Mouse (Mus musculus) lung, postnatal 14 days (tissue): ENCODE measurements around the gene Cep78.

Experiments
- DNase-seq: peaks from one replicate; pipeline ENCODE4 v3.0.0; 2021

The Cep78 gene

DNA sequence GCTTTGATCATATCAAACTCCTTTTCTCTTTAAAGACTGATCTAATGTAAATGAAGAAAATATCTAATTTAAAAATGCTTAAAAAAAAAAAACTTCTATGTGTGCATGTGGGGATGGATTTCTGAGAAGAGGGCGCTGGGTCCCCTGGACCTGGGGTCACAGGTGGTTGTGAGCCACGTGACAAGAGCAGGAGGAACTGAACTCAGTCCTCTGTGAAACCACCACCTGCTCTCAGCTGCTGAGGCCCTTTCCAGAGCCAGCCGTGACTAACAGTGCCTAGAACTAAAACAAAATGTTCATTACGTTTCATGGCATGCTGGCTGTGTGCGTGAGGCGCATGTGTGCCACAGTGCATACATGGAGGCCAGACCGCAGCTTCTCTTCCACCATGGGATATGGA, 20.3 kb downstream of the Cep78 start:
- DNase-seq = no peak

DNA sequence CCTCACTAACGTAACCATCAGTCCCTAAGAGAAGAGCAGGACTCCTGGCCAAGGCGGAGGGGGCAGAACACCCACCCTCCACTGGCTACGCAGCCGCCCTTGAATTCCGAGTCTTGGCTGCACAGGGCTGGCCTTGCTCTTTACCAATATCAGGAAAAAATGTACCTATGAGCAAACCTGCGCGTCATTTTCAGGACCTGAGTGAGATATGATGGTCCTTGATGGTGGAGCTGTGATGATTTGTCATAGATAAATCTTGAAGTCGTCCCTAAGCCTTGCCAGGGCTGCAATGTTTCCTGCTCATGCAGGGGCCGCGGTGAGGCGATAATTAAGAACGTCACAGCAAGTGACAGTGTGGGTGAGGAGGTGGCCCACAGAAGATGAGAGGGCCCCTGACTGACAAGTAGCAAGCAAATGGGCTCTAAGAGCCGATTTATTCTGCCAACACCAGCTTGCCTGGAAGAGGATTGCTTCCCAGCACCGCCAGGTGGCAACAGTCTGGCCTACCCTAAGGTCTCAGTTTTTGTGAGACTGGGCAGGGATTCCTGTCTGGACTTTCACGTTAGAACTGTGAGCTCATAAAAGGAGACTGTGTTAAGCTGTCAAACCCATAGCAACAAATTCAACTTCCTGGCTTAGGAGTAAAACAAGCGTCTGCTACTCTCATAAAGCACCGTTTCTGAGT, 21.6 kb downstream of the Cep78 start:
- DNase-seq = no peak

DNA sequence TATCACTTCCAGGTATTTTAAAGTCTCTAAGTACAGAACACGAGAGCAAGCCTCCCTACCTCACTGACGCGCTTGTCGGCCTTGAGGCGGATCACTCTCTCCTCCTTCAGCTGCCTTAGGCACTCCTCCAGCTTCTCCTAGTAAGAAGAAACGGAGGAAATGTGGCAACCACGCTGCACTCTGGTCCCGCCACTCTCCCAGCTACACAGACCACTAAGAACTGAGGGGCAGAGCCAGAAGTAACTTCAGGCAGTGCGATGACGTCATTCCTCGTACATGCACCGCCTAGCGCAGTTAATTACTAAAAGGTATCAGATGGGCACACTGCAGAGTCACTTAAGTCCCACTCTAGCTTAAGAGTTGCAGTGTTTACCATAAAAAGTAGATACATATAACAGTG, 22.5 kb downstream of the Cep78 start:
- no peak for DNase-seq

DNA sequence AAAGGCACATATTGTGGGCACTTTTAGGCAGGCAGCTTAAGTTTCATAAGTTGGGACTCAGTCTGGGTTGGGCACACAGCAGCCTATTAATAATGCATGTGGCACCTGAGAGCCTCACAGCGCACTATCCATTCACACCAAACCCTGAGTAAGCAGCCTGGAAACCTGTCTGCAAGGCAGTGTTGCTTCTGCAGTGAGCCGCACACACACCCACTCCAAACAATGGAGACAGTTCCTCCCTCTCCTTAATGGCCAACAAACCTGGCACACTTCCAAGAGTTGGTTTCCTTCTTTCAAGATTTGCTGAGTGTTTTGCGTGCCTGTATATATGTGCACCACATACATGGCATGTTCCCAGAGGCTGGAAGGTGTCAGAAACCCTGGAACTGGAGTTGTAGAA, 34.6 kb downstream of the Cep78 start:
- peak; percentile 30 for DNase-seq

DNA sequence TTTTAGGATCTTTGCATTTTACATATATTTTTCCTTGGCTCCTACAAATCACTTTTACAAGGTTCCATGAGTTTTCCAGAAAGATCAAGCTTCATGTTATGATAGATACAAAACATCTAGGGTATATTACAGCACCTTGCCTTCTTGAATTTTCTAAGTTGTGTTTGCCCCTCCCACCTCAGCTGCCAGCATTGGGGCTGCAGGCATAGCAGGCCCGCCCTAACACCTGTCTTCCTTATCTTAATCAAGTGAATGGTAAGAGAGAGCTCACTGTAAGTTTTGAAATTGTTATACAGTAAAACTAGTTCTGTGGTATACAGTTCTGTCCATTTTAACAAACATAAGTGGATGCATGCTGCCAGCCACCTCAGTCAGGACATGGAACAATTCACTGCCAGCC, 35.9 kb downstream of the Cep78 start:
- DNase-seq = no peak

- DNase-seq = no peak
These were observed 36.4 kb downstream of the Cep78 start for GRCm38 (mm10) chr19:15948426-15948825.

DNA sequence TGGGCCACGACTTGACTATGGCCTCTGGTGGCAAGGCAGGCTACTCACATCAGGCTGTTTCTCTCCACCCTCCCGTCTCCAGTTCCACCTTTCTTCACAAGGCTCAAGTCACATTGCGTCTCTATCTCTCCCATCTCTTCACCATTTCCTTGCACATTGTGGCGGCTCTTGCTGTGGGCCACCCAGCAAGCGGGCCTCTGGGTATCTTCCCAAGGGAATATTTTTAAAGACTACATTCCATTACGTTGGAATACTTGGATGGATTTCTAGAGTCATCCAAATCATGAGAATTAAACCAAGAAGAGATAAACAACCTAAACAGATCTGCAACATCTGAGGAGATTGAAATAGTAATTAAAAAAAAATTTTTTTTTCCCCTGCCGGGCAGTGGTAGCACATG, 37.6 kb downstream of the Cep78 start, which contains the start of gene Psat1:
Psat1 (minus strand) TSS at position 101 of the 400 bp plus-strand sequence.
- DNase-seq = no peak

DNA sequence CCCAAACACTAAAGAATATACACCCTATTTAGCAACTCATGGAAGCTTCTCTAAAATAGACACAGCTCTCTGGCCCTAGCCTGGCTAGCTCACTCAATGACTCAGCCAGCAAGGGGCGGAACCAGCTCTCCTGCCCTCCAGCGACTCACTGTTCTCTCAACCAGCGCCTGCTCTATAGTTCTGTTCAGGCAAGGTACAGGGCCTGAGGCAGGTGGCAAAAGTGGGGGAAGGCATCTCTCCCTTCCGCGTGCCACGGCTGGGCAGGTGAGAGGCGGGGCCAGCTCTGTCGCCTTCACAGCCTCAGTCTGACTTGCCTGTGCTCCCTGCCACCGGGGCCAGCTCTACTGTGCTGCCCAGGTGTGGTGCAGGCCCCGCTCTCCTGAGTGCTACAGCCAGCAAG, 38.1 kb downstream of the Cep78 start:
- DNase-seq = no peak

DNA sequence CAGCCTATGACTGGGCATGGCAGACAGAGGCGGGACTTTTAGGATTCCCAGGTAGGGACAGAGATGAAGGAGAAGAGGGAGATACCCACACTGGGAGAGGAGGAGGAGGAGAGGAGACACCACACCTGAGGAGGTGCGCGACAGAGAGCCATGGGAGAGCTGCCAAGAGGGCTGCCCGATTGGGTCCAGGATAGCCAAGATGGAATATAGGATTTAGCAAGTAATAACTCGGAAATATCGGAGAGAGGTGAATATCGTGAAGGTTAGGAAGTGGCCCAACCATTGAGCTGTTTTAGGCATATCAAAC, 41.7 kb downstream of the Cep78 start:
- DNase-seq = no peak

DNA sequence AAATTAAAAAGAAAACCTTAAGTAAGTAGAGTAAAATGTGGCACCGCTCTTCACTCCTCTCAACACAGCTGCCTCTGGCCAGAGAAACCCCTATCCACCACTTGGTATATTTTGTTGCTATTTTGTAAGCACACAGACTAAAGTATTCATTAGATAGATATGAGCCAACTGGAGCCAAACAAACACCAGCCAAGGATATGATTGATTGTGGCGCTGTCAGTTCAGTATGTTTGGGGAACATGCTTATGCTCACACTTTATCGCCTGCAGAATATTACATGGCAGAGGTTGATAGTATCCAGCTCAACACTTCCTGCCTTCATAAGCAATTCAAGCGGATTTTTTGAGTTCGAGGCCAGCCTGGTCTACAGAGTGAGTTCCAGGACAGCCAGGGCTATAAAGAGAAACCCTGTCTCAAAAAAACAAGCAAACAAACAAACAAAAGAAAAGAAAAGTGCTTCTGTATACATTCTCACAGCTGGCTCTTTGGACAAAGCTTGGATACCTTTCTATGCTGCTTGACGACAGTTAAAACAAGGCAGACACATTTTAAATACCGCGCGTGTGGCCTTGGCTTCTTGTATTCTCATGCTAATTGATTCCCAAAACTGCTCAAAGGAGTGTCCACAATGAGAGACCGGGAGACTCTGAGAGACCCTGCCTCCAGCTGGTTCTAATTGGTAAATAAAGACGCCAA, 42.2 kb downstream of the Cep78 start:
- no peak for DNase-seq

- DNase-seq = no peak
These were observed 43.4 kb downstream of the Cep78 start for GRCm38 (mm10) chr19:15941399-15941798.

- DNase-seq = peak; percentile 85
These were observed 59.1 kb downstream of the Cep78 start for GRCm38 (mm10) chr19:15925719-15926045.

DNA sequence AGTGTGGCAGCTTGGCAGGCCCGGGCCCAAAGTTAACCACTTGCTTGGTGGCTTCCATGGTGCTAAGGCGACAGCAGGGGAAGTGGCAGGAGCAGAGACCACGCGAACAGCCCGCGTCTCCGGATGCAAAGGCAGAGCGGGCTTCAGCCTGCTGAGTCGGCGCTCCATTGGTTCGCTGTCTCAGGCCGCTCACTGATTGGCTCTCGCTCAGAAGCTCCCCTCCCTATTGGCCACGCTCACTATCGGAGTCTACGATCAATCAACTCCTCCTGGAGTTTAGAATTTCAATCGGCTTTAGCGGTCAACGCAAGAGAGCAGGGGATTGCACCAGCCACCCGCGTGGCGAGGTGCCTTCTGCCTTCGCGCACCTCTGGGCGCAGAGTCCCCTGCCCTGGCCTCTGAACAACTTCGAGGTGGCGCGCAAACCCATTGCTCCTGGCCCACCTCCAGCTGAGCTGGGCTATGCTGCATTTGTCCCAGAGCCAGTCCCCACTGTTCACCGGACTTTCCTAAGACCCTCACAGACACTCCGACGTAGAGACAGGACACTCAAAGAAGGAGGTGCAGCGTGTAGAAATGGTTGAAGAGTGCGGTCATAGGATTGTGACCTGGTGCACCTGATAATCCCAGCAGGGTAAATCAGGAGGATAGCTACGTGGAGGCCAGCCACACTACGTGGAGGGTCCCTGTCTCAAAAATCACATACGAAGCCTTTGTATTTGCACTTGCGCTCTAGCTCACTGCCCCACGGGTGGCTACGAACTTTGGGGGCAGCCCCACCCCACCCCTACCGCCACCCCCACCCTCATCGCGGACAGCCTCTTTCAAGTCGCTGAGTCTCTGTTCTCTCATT, 59.7 kb downstream of the Cep78 start:
- DNase-seq = peak; percentile 82

DNA sequence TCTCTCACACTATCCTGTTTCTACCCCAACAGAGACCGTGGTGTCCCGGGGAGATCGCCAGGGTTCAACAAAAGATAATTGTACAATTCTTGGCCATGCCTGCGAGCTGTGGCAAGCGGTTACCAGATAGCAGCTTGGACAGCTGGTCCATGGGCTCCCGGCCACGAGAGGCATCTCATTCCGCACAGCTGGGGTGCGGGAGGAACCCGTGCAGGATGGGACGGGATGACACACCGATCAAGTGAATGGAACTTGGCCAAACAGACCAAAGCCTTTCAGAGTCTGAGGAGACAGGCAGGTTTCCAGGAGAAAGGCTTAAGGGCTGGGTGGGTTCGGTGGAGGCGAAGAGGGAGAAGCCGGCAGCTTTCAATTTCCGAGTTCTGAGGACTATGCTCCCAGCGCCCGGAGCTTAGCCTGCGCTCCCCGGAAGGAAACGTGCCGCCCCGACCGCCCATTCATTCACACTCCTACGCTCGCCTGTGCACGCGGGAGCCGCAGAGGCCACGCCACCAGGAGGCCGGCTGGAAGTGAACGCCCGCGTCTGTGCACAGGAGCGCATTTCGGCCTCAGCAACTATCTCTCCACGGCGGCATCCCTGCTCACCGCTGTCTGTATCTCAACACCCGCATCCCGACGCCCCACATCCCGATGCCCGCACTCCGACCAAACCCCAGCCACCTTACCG, 60.5 kb downstream of the Cep78 start:
- peak; percentile 43 for DNase-seq

- peak; percentile 44 for DNase-seq
These were observed 61.4 kb downstream of the Cep78 start for GRCm38 (mm10) chr19:15923426-15923825.

GRCm38 (mm10) chr19:15919336-15919735, 65.5 kb downstream of the Cep78 start:
- no peak for DNase-seq

DNA sequence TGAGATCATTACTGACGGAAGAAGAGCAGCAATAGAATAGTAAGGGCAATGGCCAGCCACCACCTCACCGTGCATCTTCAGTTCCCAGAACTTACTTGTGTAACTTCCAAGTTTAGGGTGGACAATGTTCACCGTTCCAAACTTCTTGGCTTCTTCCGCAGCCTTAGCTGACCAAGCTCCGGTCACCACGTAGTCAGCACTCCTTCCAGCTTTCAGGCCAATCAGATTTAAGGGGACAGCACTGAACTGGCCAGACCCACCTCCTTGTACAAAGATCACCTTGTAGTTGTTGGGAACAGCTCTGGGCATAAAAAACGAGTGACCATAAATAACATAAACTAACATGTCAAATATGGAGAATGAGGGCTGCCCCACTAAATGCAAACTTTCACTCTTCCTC, 66.7 kb downstream of the Cep78 start:
- DNase-seq = no peak

DNA sequence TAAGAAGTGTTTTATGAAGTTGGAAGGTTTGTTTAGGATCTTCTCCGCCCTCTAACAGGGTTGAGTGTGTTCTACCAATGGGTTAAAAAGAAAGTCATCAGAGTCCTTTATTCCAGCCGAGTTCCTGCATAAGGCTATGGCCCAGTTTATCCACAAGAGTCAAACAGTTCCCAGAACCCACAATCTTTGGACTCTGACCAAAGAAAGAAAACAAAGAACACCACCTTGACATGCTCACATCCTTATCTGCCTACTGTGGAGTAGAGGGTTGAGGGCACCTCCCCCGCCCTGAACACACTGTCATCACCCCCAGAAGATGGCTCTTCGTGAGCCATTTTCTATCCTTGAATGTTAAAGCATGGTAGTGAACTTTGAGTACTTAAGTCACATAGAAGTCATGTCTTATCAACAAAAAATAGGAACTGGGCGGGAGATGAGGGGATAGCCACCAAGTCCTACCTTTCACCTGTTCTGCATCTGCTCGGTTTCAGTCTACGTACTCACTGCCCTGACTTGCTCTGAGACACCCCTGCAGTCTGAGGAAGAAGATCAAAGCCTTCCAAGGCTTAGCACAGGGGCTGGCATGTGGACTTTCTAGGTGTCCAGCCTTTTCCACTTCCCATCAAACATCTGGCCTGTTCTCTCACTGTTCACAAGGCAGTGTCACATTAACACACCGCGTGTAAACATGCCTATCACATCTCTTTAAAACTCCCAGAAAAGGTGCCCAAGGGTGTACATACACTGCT, 71.4 kb downstream of the Cep78 start:
- no peak for DNase-seq

- no peak for DNase-seq
These were observed 73.3 kb downstream of the Cep78 start for GRCm38 (mm10) chr19:15911441-15911840.

GRCm38 (mm10) chr19:15910987-15911386, 73.8 kb downstream of the Cep78 start:
- DNase-seq = no peak

DNA sequence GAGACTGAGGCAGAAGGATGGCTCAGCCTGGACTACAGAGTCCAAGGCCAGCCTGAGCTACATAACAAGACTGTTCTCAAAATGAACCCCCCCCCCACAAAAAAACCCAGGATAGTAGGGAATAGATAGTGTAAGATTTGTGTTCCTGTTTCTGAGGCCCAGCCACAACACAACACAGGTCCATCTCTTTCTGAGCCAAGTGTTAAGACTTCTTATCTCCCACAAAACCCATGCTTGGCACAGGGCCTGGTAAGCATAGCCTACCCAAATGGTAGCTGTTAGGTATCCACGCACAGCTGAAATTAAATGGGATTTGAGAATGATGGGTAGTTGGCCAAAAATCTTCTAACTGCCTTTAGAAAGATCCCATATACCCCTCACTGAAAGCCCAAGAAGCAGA, 74.3 kb downstream of the Cep78 start:
- DNase-seq = no peak

DNA sequence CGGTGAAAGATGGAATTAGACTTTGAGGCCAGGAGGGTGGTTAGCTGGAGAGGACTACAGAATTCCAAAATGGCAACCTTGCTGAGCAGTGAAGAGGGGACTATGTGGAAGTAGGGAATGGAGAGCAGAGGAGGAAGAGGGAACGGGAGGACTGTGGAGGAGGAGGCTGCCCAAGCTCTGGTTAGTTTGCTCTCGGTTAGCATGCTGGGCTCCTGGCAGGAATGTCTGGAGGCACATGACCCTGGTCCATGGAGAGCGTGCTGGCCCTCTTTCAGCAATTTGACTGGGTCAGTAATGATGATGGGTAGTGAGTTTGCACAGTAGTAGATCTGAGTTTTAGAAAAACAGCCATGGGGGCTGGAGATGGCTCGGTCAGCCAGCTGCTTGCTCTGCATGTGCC, 76.8 kb downstream of the Cep78 start:
- DNase-seq = no peak
